Mouse (Mus musculus) liver, postnatal 0 days (tissue): ENCODE measurements around the gene Card14.

Experiments
- CTCF ChIP-seq: sonication (generic); IDR thresholded peaks from 2 replicates; pipeline ENCODE4 v1.5.1; 2016; ENCODE audit warnings: antibody characterized with exemption, low read depth
- EP300 ChIP-seq: IDR thresholded peaks from 2 replicates; pipeline ENCODE4 v1.6.1; 2016; ENCODE audit warnings: antibody characterized with exemption, low read depth, mild to moderate bottlenecking

- TF ChIP-seq CTCF (no peak), EP300 (no peak)
Measured at GRCm38 (mm10) chr11:119259977-119260376, 47.6 kb upstream of the Card14 start.
